Mouse (Mus musculus) yolk sac, embryonic 10.5 days (tissue): ENCODE results near the gene Pla2g4b.
A peak's percentile ranks its signal among the peaks of the same experiment; 100 is the strongest.

Experiments used
- DNase-seq: peaks from one replicate; pipeline ENCODE4 v3.0.0-alpha.2; 2017; ENCODE audit warnings: low spot score

Pla2g4b gene

DNA sequence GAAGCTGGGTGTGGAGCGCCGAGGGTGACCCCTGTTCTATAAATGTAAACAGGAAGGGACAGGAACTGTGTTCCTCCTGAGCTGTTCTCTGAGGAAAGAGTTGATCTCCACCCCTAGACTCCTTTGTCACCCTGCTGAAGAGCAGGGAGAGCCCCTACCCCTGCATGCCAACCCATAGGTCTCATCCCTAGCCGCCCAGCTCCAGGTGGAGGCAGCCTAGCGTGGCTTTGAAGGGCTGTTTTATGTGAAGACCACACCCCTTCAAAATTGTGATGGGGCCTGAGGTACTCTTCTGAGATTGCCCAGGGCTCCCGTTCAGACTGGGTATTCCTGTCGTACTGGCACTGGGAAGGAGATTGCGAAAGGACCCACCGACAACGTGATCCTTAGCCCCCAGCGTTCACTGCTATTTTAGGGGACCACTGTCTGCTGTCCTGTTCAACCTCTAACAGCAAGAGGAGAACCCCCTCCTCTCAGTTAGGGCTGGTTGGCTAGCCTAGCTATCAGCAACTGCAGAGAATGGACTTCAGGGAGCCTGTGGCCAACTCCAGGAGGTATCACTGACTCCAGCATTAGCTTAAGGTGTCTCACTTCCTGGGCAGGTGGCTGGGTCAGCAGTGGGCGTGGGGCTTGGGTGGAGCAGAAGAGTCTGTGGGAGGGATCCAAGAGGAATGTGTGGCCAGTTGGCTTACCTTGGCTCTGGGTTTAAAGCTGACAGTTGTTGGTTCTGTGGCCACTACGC lies at the start of gene Pla2g4b:
Pla2g4b (plus strand) TSS at position 692 of the 742 bp plus-strand sequence.
- no peak for DNase-seq

GRCm38 (mm10) chr2:119985871-119986270 lies 47.3 kb upstream of the Pla2g4b start:
- DNase-seq, result peak; percentile 45

- DNase-seq, result peak; percentile 35
Observed at GRCm38 (mm10) chr2:119986369-119986768, 46.8 kb upstream of the Pla2g4b start.

GRCm38 (mm10) chr2:119987441-119987840 lies 45.8 kb upstream of the Pla2g4b start:
- DNase-seq, result no peak

GRCm38 (mm10) chr2:119988952-119989351 lies 44.3 kb upstream of the Pla2g4b start:
- DNase-seq, result peak; percentile 19

GRCm38 (mm10) chr2:119990881-119991280 lies 42.3 kb upstream of the Pla2g4b start:
- peak; percentile 74 for DNase-seq

DNA sequence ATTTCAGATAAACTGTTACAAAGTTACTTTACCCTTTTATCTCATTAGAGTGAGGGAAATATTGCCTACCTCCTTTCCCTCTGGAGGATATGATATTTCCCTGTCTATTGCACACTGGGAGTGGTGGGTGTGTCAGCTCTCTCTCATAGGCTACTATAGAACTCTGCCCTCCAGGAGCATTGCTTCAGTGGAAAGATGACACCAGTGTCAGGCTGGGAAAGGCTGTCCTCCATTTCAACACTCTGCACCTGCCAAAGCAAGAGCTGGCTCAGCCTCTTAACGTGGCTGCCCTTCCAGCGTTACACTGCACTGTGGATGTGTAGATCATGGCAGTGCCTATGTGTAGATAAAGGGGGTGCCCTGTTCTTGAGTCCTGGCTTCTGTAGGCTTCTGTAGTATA lies 40.9 kb upstream of the Pla2g4b start:
- no peak for DNase-seq

DNA sequence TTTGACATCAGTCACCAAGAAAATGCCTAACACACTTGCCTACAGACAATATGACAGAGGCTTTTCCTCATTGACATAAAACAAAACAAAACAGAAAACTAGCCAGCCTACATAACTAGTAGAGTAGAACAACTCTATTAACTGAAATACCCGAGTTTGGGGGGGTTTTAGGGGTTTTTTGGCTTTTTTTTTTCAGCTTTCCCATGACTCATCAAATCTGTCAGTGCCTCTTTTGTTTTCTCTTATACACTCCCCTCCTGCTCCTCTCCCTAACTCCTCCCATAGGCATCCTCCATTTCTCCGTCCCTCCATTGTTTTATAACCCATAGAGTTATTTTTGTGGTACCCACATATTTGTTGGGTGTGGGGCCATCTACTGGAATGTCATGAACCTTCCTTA lies 39.7 kb upstream of the Pla2g4b start:
- no peak for DNase-seq

DNA sequence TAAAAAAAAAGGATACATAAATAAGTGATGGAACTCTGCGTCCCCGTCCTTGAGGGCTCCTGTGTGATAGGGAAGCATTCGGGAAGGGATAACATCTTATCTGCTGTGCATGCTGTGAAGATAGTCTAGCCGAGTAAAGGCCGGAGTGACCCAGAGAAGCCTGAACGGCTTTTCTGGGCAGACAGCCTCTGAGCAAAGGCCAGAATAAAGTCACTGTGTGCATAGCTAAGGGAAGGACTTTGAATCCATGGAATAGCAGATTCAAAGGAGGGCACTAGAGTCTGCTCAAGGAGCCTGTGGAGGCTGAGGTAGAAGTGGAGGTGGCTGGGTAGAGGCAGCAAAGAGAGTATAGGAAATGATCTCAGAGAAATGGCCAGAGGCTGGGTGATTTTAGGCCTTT lies 38.4 kb upstream of the Pla2g4b start:
- peak; percentile 53 for DNase-seq

- no peak for DNase-seq
Observed at GRCm38 (mm10) chr2:119995391-119996281, 37.6 kb upstream of the Pla2g4b start.

DNA sequence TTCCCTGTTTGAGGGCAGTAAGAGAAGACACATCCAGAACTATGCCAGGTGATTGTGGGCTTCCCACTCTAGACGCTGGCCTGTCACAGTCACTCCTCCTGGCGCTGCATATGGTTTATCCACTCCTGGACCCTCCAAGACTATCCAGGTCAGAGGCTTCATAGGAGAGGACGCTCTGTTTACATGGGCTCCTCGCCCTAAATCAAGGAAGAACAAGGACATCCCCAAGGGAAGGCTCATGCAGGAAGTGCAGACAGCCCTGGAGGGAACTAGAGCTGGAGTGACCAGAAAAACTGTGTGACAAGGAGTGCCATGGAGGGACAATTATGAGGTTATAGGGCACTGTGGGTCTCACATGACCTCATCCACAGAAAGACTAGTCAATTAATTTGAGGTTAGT lies 35.9 kb upstream of the Pla2g4b start:
- no peak for DNase-seq

GRCm38 (mm10) chr2:119999731-120000130 lies 33.5 kb upstream of the Pla2g4b start:
- DNase-seq, result no peak

- DNase-seq, result no peak
Observed at GRCm38 (mm10) chr2:120000882-120001584, 32.2 kb upstream of the Pla2g4b start.

DNA sequence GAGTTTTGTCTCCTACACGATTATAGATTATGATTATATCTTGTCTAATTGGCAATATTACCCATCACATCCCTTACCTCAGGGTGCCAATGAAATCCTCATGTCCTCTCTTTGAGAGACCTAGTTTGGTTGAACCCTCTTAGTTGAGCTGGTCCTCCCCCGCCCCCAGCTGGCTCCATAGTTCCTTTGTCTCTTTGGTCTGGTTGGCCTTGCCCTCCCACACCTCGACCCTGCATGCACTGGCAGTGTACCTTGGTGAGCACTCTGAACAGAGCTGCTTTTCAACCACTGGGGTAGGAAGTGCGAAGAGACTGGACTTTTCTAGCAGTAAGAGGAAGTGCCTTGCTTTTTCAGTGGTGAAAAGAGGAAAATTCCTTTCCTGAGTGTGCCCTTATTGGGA lies 31.3 kb upstream of the Pla2g4b start:
- no peak for DNase-seq

GRCm38 (mm10) chr2:120003970-120004369 lies 29.2 kb upstream of the Pla2g4b start:
- DNase-seq, result no peak

DNA sequence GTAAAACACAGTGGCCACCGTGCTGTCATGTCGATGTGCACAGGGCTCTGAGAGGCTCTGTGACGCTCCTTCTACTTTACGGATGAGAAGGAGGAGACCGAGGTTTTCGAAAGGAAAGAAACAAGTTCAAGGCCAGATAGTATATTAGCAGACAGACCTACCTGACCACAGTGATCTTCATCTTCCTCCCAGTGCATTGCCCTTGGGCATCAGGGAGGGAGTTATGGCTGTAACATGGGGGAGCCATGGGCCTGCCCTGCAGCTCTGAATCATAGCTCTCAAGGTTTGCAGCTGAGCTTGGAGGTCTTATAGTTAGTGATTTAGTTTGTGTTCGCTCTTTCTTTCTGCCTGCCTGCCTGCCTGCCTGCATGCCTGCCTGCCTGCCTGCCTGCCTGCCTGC lies 26.5 kb upstream of the Pla2g4b start:
- no peak for DNase-seq

- no peak for DNase-seq
Observed at GRCm38 (mm10) chr2:120007680-120008210, 25.5 kb upstream of the Pla2g4b start.

GRCm38 (mm10) chr2:120008672-120009071 lies 24.5 kb upstream of the Pla2g4b start:
- DNase-seq, result peak; percentile 19

DNA sequence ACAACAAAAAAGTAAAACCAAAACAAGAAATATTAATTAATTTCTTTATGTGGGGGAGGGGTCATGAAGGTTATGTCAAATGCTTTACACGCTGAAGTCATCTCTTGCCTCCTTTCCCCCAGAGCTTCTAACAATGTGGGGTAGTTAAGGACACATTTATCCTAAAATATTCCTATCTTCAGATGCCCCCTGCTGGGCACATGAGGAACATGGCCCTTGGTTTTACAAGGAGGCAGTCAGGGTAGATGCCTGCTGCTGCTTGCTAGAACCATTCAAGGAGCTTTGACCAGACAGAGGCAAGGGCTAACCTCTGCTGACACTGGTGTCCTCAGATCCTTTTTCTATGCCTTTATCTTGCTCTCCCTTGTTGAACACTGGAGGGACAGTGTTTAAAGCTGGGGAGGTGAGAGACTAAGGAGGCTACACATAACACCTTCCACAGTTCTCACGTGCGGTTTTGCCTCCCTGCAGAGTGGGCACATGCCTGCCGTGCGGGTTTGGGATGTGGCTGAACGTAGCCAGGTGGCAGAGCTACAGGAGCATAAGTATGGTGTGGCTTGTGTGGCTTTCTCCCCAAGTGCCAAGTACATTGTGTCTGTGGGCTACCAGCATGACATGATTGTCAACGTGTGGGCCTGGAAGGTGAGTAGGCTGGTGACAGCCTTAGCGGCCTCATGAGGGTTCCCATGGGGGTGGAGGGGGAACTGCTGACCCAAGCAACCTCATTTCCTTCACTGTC lies 21.6 kb upstream of the Pla2g4b start:
- DNase-seq, result peak; percentile 43

DNA sequence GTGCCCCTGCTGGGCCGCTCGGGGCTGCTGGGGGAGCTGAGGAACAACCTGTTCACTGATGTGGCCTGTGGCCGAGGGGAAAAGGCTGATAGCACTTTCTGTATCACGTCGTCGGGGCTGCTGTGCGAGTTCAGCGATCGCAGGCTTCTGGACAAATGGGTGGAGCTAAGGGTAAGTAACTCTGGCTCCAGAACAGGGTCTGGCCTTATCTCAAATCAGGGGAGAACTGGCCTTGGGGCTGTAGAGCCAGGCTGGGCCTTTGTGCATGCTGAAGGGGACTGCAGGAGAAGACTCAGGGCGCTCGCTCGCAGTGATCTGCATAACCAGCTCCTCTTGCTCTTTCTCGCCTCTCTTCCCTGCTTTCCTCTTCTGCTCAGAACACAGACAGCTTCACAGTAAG lies 20.3 kb upstream of the Pla2g4b start:
- no peak for DNase-seq

GRCm38 (mm10) chr2:120013831-120014486 lies 19.3 kb upstream of the Pla2g4b start:
- DNase-seq, result no peak
